In the genomic region with DNA sequence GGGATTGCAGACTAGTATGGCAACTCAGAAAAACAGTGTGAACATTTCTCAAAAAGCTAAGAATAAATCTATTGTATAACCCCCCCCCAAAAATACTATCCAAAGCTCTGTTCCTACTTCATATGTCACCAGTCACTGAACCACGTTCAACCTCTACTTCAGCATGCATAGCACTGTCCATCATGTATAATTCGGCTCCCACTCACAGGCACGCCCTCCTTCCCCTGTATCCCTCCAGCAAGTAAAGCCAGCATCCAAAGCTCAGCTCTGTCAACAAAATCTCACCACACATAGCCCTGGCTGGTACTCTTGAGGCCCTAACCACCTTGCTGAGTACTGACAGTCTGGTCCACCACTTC, we compare ENCODE assay signal across 8 mouse cellular contexts. TPM values are rescaled to one million over a fixed set of nuclear protein-coding genes. Genes with fewer than 3 reads are reported as not detected.
DNase-seq lines count a peak whose midpoint lies in the region; ATAC-seq and TF ChIP-seq lines count a peak whose summit lies in the region.

No protein-coding gene starts in this region.

- no peak for DNase-seq in heart, adult 11 months
- DNase-seq in CH12.LX (ENCODE audit: extremely low read depth), result no peak
- no peak for DNase-seq in forebrain, embryonic 14.5 days (ENCODE audit: low spot score)
- DNase-seq in urinary bladder, postnatal 25 days (ENCODE audit: low spot score), result no peak
- DNase-seq in thymus, postnatal 36 days, result no peak
- DNase-seq in left cerebral cortex, adult 9 months (ENCODE audit: low spot score in 2 of 2), result no peak

- peak overlapping the region; percentile 51 for H3K4me2 ChIP-seq in heart, embryonic 11.5 days
- peak overlapping the region; percentile 55 for H3K4me2 ChIP-seq in CH12.LX (ENCODE audit: insufficient read depth, low read depth, poor library complexity, severe bottlenecking)
- H3K4me2 ChIP-seq in forebrain, embryonic 14.5 days (ENCODE audit: low read length), result peak overlapping the region; percentile 43
- peak overlapping the region; percentile 69 for H3K4me2 ChIP-seq in liver, embryonic 15.5 days

- H3K9me3 ChIP-seq in heart, embryonic 11.5 days (replicated peaks; ENCODE audit: control insufficient read depth, low read length), result no peaks in the 10 kb centered on the region
- H3K9me3 ChIP-seq in CH12.LX (replicated peaks; ENCODE audit: low read length), result no peaks in the 10 kb centered on the region
- H3K9me3 ChIP-seq in forebrain, embryonic 14.5 days (replicated peaks; ENCODE audit: control insufficient read depth, low read length), result no peaks in the 10 kb centered on the region
- no peaks in the 10 kb centered on the region for H3K9me3 ChIP-seq in liver, embryonic 15.5 days (replicated peaks)

- H3K79me2 ChIP-seq in CH12.LX (replicated peaks; ENCODE audit: control insufficient read depth, extremely low read depth, insufficient read depth, poor library complexity, severe bottlenecking), result no peaks in the 10 kb centered on the region

- no peak for TF ChIP-seq CTCF in CH12.LX (conservative IDR thresholded peaks at IDR 0.05 in 1 of 2, IDR thresholded peaks at IDR 0.05 in 1 of 2; ENCODE audit: low read depth in 2 of 2, low read length in 2 of 2)

- in situ Hi-C loops in CH12.LX (cut with MboI; ENCODE audit: low pct_ligation_motif_present, low pct_unique_long_range_greater_than_20kb, low sequenced_read_pairs), result no loop called here

- WGBS in heart, embryonic 11.5 days (ENCODE audit: insufficient replicate concordance), result 67% methylated on average over 3 of the region's 3 CpGs
- 56% methylated on average over 3 of the region's 3 CpGs for WGBS in forebrain, embryonic 14.5 days
- WGBS in liver, embryonic 15.5 days (ENCODE audit: insufficient replicate concordance), result 42% methylated on average over 3 of the region's 3 CpGs

- H3K36me3 ChIP-seq in heart, embryonic 11.5 days (ENCODE audit: control insufficient read depth, insufficient read depth, low read length), result no peaks in the 10 kb centered on the region
- peaks cover 0 to 14% of the 10 kb centered on the region in 2 experiments for H3K36me3 ChIP-seq in CH12.LX (replicated peaks in 1 of 2; ENCODE audit: control insufficient read depth in 1 of 2, insufficient read depth in 1 of 2, low read length in 1 of 2)
- H3K36me3 ChIP-seq in forebrain, embryonic 14.5 days (ENCODE audit: control insufficient read depth, insufficient read depth, low read length), result peaks cover 4% of the 10 kb centered on the region; the same call in 1 of the 2 replicates
- H3K36me3 ChIP-seq in liver, embryonic 15.5 days (replicated peaks), result no peaks in the 10 kb centered on the region

- H3K9ac ChIP-seq in heart, embryonic 11.5 days (ENCODE audit: low read depth, low read length), result peak overlapping the region; percentile 70; the same call in 1 of the 2 replicates
- 0 out of 2 replicates have a peak overlapping the region, but pooled peaks have one; percentile 48 for H3K9ac ChIP-seq in CH12.LX (ENCODE audit: insufficient read depth, low read depth)
- peak overlapping the region; percentile 43; the same call in 1 of the 2 replicates for H3K9ac ChIP-seq in forebrain, embryonic 14.5 days (ENCODE audit: low read length)
- H3K9ac ChIP-seq in liver, embryonic 15.5 days, result no peak overlapping the region

- no peaks in the 10 kb centered on the region for H3K27me3 ChIP-seq in heart, embryonic 11.5 days (ENCODE audit: control insufficient read depth, insufficient read depth, low read length)
- no peaks in the 10 kb centered on the region for H3K27me3 ChIP-seq in CH12.LX (replicated peaks)
- H3K27me3 ChIP-seq in forebrain, embryonic 14.5 days (replicated peaks; ENCODE audit: control insufficient read depth, insufficient read depth, low read length), result no peaks in the 10 kb centered on the region
- H3K27me3 ChIP-seq in liver, embryonic 15.5 days, result no peaks in the 10 kb centered on the region

- H3K4me1 ChIP-seq in heart, embryonic 11.5 days (ENCODE audit: control insufficient read depth, insufficient read depth, low read length), result no peaks in the 10 kb centered on the region
- H3K4me1 ChIP-seq in CH12.LX (ENCODE audit: control insufficient read depth in 1 of 2, insufficient read depth in 2 of 2), result peaks cover 0 to 10% of the 10 kb centered on the region in 2 experiments; a peak in 1 of 4 replicates
- peaks cover 2% of the 10 kb centered on the region; the same call in 1 of the 2 replicates for H3K4me1 ChIP-seq in forebrain, embryonic 14.5 days (ENCODE audit: control insufficient read depth, insufficient read depth, low read length)
- H3K4me1 ChIP-seq in liver, embryonic 15.5 days (replicated peaks), result peaks cover 10% of the 10 kb centered on the region; the same call in 1 of the 2 replicates

- TF ChIP-seq POLR2A in CH12.LX (IDR thresholded peaks at IDR 0.05; ENCODE audit: low read depth, low read length), result no peak

- no peak overlapping the region for H3K27ac ChIP-seq in heart, embryonic 11.5 days (ENCODE audit: low read depth, low read length)
- no peak overlapping the region for H3K27ac ChIP-seq in CH12.LX (ENCODE audit: insufficient read depth, low read depth)
- H3K27ac ChIP-seq in forebrain, embryonic 14.5 days (ENCODE audit: low read depth, low read length), result 0 out of 2 replicates have a peak overlapping the region, but pooled peaks have one; percentile 65
- peak overlapping the region; percentile 73; the same call in 1 of the 2 replicates for H3K27ac ChIP-seq in liver, embryonic 15.5 days (replicated peaks)

- peak; percentile 54 for ATAC-seq in heart, embryonic 11.5 days (replicated peaks; ENCODE audit: insufficient number of reproducible peaks, low FRiP score, low TSS enrichment)
- no peak; the same call in 1 of the 2 replicates for ATAC-seq in forebrain, embryonic 14.5 days
- ATAC-seq in liver, embryonic 15.5 days (ENCODE audit: insufficient read depth), result no peak

- peak overlapping the region; percentile 55 for H3K4me3 ChIP-seq in heart, embryonic 11.5 days (ENCODE audit: low read depth, low read length)
- peak overlapping the region; percentile 58 to 76 (median 65) for H3K4me3 ChIP-seq in CH12.LX (replicated peaks in 1 of 3; ENCODE audit: low read depth in 2 of 3, low read length in 2 of 3, poor library complexity in 1 of 3)
- peak overlapping the region; percentile 44 for H3K4me3 ChIP-seq in forebrain, embryonic 14.5 days (ENCODE audit: low read depth, low read length)
- H3K4me3 ChIP-seq in liver, embryonic 15.5 days (replicated peaks), result peak overlapping the region; percentile 64

- TF ChIP-seq RAD21 in CH12.LX (IDR thresholded peaks at IDR 0.05; ENCODE audit: low read depth, low read length), result no peak

- dilution Hi-C loops in CH12.LX (cut with MboI; ENCODE audit: extremely low pct_ligation_motif_present, extremely low pct_unique_long_range_greater_than_20kb, low sequenced_read_pairs), result no loop called here

- TF ChIP-seq EP300 in CH12.LX (IDR thresholded peaks at IDR 0.05; ENCODE audit: low read length), result no peak

TF ChIP-seq in CH12.LX, 34 proteins besides CTCF, POLR2A, EP300 and RAD21:
- TF ChIP-seq RCOR1 (conservative IDR thresholded peaks at IDR 0.05; ENCODE audit: low read depth, low read length) (no peak), MXI1 (IDR thresholded peaks at IDR 0.05; ENCODE audit: low read depth, low read length) (no peak), POLR2AphosphoS2 (IDR thresholded peaks at IDR 0.05; ENCODE audit: low read depth, low read length) (no peak), ELF1 (IDR thresholded peaks at IDR 0.05; ENCODE audit: low read depth, low read length) (no peak), USF1 (IDR thresholded peaks at IDR 0.05; ENCODE audit: low read depth, low read length) (no peak), HCFC1 (IDR thresholded peaks at IDR 0.05; ENCODE audit: low read depth, low read length) (no peak), NRF1 (IDR thresholded peaks at IDR 0.05; ENCODE audit: low read depth, low read length) (no peak), SMC3 (IDR thresholded peaks at IDR 0.05; ENCODE audit: low read depth, low read length) (no peak), MEF2A (IDR thresholded peaks at IDR 0.05; ENCODE audit: borderline replicate concordance, low read depth, low read length) (no peak), KAT2A (IDR thresholded peaks at IDR 0.05; ENCODE audit: insufficient replicate concordance, low read length) (no peak), E2F4 (IDR thresholded peaks at IDR 0.05; ENCODE audit: insufficient replicate concordance, low read depth, low read length) (no peak), TBP (conservative IDR thresholded peaks at IDR 0.05; ENCODE audit: low read depth, low read length) (no peak), MAFK (IDR thresholded peaks at IDR 0.05; ENCODE audit: insufficient replicate concordance, low read length) (no peak), MAZ (IDR thresholded peaks at IDR 0.05; ENCODE audit: low read depth, low read length) (no peak), JUND (conservative IDR thresholded peaks at IDR 0.05; ENCODE audit: low read depth, low read length) (no peak), BHLHE40 (IDR thresholded peaks at IDR 0.05; ENCODE audit: low read depth, low read length) (no peak)

RNA-seq across cellular contexts. Expression of a gene that starts 0.8 kb away (rescaled TPM):
- polyA plus RNA-seq in heart, embryonic 11.5 days (2014; fragmentation: Nextera tagmentation; extraction: Ambion mirVana), result 25.9 and 29.6 TPM in 2 replicates
- total RNA-seq in CH12.LX (2012; rRNA removed), result 14.3 and 16.1 TPM in 2 replicates
- 26.9 and 32.5 TPM in 2 replicates for total RNA-seq in CH12.LX (2014; rRNA removed)
- polyA plus RNA-seq in CH12.LX (2012; ENCODE audit: insufficient read length, low read depth), result 15.6 and 19.4 TPM in 2 replicates
- polyA plus RNA-seq in forebrain, embryonic 14.5 days (2014; fragmentation: Nextera tagmentation; extraction: Ambion mirVana), result 42.6 and 45.4 TPM in 2 replicates
- polyA plus RNA-seq in liver, embryonic 15.5 days (2015; fragmentation: Nextera tagmentation; extraction: Ambion mirVana), result 9.2 and 9.7 TPM in 2 replicates

RNA-seq across cellular contexts. Expression of a gene that starts 20.0 kb away (rescaled TPM):
- 1.2 and 1.3 TPM in 2 replicates for polyA plus RNA-seq in heart, embryonic 11.5 days (2014; fragmentation: Nextera tagmentation; extraction: Ambion mirVana)
- total RNA-seq in CH12.LX (2012; rRNA removed) (4.2 and 5.2 TPM in 2 replicates), CH12.LX (2014; rRNA removed) (5.1 and 5.3 TPM in 2 replicates)
- polyA plus RNA-seq in CH12.LX (2012; ENCODE audit: insufficient read length, low read depth), result 10.6 and 12.2 TPM in 2 replicates
- 13.8 and 15.1 TPM in 2 replicates for polyA plus RNA-seq in forebrain, embryonic 14.5 days (2014; fragmentation: Nextera tagmentation; extraction: Ambion mirVana)
- polyA plus RNA-seq in liver, embryonic 15.5 days (2015; fragmentation: Nextera tagmentation; extraction: Ambion mirVana), result 0.38 and 0.47 TPM in 2 replicates

Comparison
In these comparisons a context has a peak if more than half of its experiments do, and no peak if none do; other contexts are left out.
1. H3K27ac ChIP-seq: peak in forebrain, embryonic 14.5 days (single experiment) and liver, embryonic 15.5 days (single experiment); none in heart, embryonic 11.5 days (single experiment) and CH12.LX (single experiment).
2. Peak in every context shown above with its lines, with median percentiles within 50 percentile points of each other: H3K4me2 ChIP-seq and H3K4me3 ChIP-seq.